Mouse (Mus musculus) CH12F3 (cell line): ENCODE measurements around the gene Zbtb7b.

Experiments used
- in situ Hi-C: fragments of 300-500 bp; cut with MboI; formaldehyde crosslinking; loops from 2 replicates; pipeline ENCODE4 v1.14.3; 2020; ENCODE audit warnings: low sequenced_read_pairs

Zbtb7b gene

GRCm38 (mm10) chr3:89418861-89419250 is 24.3 kb upstream of the Zbtb7b start:
- in situ Hi-C loops = no loop called here

GRCm38 (mm10) chr3:89418170-89418860 is 23.7 kb upstream of the Zbtb7b start, which contains the start of the genes Cks1b and Shc1:
Gene Cks1b, minus strand, starts transcription at chr3:89418383.
Gene Shc1, plus strand, starts transcription at chr3:89418443.
- in situ Hi-C loops = no loop called here

GRCm38 (mm10) chr3:89417840-89418169 is 23.2 kb upstream of the Zbtb7b start:
- in situ Hi-C loops = no loop called here

- in situ Hi-C loops = no loop called here
Measured at GRCm38 (mm10) chr3:89417131-89417530, 22.6 kb upstream of the Zbtb7b start.

GRCm38 (mm10) chr3:89416158-89416557 is 21.6 kb upstream of the Zbtb7b start:
- in situ Hi-C loops = no loop called here

GRCm38 (mm10) chr3:89411490-89412393 is 17.2 kb upstream of the Zbtb7b start, which contains the start of gene Flad1:
Gene Flad1, minus strand, starts transcription at chr3:89411870.
- in situ Hi-C loops = no loop called here

- in situ Hi-C loops = no loop called here
Measured at GRCm38 (mm10) chr3:89410864-89411263, 16.3 kb upstream of the Zbtb7b start.

- in situ Hi-C loops = no loop called here
Measured at GRCm38 (mm10) chr3:89409701-89410100, 15.1 kb upstream of the Zbtb7b start.

GRCm38 (mm10) chr3:89408448-89408847 is 13.9 kb upstream of the Zbtb7b start:
- in situ Hi-C loops = no loop called here

GRCm38 (mm10) chr3:89406887-89407286 is 12.3 kb upstream of the Zbtb7b start:
- in situ Hi-C loops = no loop called here

GRCm38 (mm10) chr3:89402693-89403092 is 8.1 kb upstream of the Zbtb7b start, which contains the start of gene Lenep:
Gene Lenep, minus strand, starts transcription at chr3:89402793.
- in situ Hi-C loops = no loop called here

GRCm38 (mm10) chr3:89401329-89401728 is 6.8 kb upstream of the Zbtb7b start:
- in situ Hi-C loops = no loop called here

GRCm38 (mm10) chr3:89396654-89397005 is 2.1 kb upstream of the Zbtb7b start:
- in situ Hi-C loops = no loop called here

- in situ Hi-C loops = no loop called here
Measured at GRCm38 (mm10) chr3:89395806-89396653, 1.5 kb upstream of the Zbtb7b start.

- in situ Hi-C loops = no loop called here
Measured at GRCm38 (mm10) chr3:89395419-89395805, 836 bp upstream of the Zbtb7b start.

- in situ Hi-C loops = no loop called here
Measured at GRCm38 (mm10) chr3:89394894-89395256, 299 bp upstream of the Zbtb7b start.

GRCm38 (mm10) chr3:89393605-89394004 is 971 bp downstream of the Zbtb7b start:
- in situ Hi-C loops = no loop called here

GRCm38 (mm10) chr3:89392871-89393311 is 1.7 kb downstream of the Zbtb7b start:
- in situ Hi-C loops = no loop called here

GRCm38 (mm10) chr3:89391663-89392511 is 2.7 kb downstream of the Zbtb7b start:
- in situ Hi-C loops = no loop called here
